In the genomic region with DNA sequence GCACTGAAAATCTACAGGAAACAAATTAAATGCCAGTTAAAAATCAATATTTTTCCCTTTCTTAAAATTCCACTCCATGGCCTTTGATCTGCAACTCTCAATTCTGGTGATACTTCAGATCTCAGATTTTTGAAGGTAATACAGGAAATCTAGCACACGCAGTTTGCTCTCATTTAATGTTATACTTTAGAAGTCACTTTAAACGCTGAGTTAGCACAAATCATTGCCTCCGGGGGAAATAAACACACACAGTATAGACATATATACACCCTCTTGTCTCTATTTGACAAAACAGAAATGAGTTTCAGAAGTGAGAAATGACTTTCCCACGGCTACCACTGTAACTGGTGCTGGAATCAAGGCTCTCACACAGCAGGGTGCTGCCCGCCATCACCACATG, we compare ENCODE assay signal across 28 mouse cellular contexts.
"Had no signal": no experiment of that assay in that cellular context is flagged by ENCODE, and none has a peak within 500 bp of the region (broad histone marks: within the 10 kb centered on the region; RNA-seq: fewer than 3 reads in every experiment).

No protein-coding gene starts in this region.

- H3K9ac ChIP-seq: heart, embryonic 13.5 days; heart, embryonic 15.5 days; hindbrain, embryonic 12.5 days; hindbrain, embryonic 14.5 days; intestine, embryonic 15.5 days; limb, embryonic 12.5 days; liver, embryonic 13.5 days; liver, embryonic 15.5 days; liver, postnatal 0 days had no signal

- H3K9me3 ChIP-seq: heart, embryonic 13.5 days; heart, embryonic 15.5 days; hindbrain, embryonic 10.5 days; hindbrain, embryonic 12.5 days; intestine, embryonic 15.5 days; limb, embryonic 10.5 days; limb, embryonic 12.5 days; liver, embryonic 13.5 days; liver, embryonic 15.5 days had no signal

- H3K4me2 ChIP-seq: heart, embryonic 11.5 days; heart, embryonic 13.5 days; heart, embryonic 15.5 days; hindbrain, embryonic 12.5 days; hindbrain, embryonic 14.5 days; intestine, embryonic 15.5 days; limb, embryonic 12.5 days; liver, embryonic 11.5 days; liver, embryonic 13.5 days; liver, embryonic 15.5 days had no signal

- H3K27ac ChIP-seq: gastrocnemius, adult 2 months; heart, adult 2 months; heart, embryonic 13.5 days; heart, embryonic 15.5 days; hindbrain, embryonic 10.5 days; hindbrain, embryonic 12.5 days; hindbrain, embryonic 14.5 days; intestine, embryonic 15.5 days; layer of hippocampus, adult 2 months; left cerebral cortex, adult 2 months; limb, embryonic 10.5 days; limb, embryonic 12.5 days; liver, embryonic 13.5 days; liver, embryonic 15.5 days had no signal

- DNase-seq: gastrocnemius, adult 2 months; gastrocnemius, postnatal 10 days; gastrocnemius, postnatal 25 days; heart, adult 2 months; heart, postnatal 4 days; kidney, adult 18-20 months; kidney, adult 8-10 months; kidney, postnatal 10 days; kidney, postnatal 25 days; kidney, postnatal 4 days; liver; liver, embryonic 13.5 days; liver, postnatal 0 days had no signal

- ATAC-seq: hindbrain, embryonic 16.5 days; intestine, embryonic 15.5 days; intestine, postnatal 0 days; liver, postnatal 0 days had no signal

- H3K27me3 ChIP-seq: heart, embryonic 13.5 days; heart, embryonic 15.5 days; hindbrain, embryonic 12.5 days; intestine, embryonic 15.5 days; limb, embryonic 12.5 days; liver, embryonic 13.5 days; liver, embryonic 15.5 days had no signal

- H3K4me3 ChIP-seq: gastrocnemius, adult 2 months; heart, adult 2 months; heart, embryonic 13.5 days; heart, embryonic 15.5 days; hindbrain, embryonic 10.5 days; hindbrain, embryonic 12.5 days; intestine, embryonic 15.5 days; layer of hippocampus, adult 2 months; left cerebral cortex, adult 2 months; limb, embryonic 10.5 days; limb, embryonic 12.5 days; liver, embryonic 13.5 days; liver, embryonic 15.5 days had no signal

- H3K4me1 ChIP-seq: heart, embryonic 13.5 days; heart, embryonic 15.5 days; hindbrain, embryonic 10.5 days; intestine, embryonic 15.5 days; limb, embryonic 10.5 days; limb, embryonic 12.5 days; liver, embryonic 13.5 days; liver, embryonic 15.5 days had no signal
